ENCODE assay signal across 17 mouse cellular contexts in the genomic region with DNA sequence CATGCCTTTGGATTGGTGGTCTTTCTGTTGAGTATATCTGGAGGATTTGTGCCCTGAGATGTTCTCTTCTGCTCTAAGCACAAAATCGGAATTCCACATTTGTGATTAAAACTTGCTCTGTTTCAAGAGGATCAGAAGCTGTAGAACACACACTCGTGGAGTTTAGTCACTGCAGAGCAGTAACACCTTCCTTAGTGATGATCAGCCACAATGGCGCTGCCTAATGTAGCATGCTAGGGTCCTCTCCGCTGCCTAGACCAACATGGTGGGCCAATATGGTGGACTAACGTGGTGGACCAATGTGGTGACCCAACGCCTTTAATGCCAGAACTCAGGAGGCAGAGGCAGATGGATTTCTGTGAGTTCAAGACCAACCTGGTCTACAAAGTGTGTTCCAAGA. TPM values are rescaled to one million over a fixed set of nuclear protein-coding genes. Genes with fewer than 3 reads are reported as not detected.
"Had no signal": no experiment of that assay in that cellular context is flagged by ENCODE, and none has a peak within 500 bp of the region (broad histone marks: within the 10 kb centered on the region; RNA-seq: fewer than 3 reads in every experiment).

No protein-coding gene starts in this region.

- H3K36me3 ChIP-seq: neural tube, embryonic 13.5 days; neural tube, embryonic 15.5 days; stomach, embryonic 15.5 days had no signal

- H3K9me3 ChIP-seq: neural tube, embryonic 13.5 days; neural tube, embryonic 15.5 days; stomach, embryonic 15.5 days had no signal

- H3K27me3 ChIP-seq: neural tube, embryonic 13.5 days; neural tube, embryonic 15.5 days; stomach, embryonic 15.5 days had no signal

- H3K4me3 ChIP-seq: neural tube, embryonic 13.5 days; neural tube, embryonic 15.5 days; stomach, embryonic 15.5 days had no signal

- H3K4me2 ChIP-seq: neural tube, embryonic 13.5 days; neural tube, embryonic 15.5 days; stomach, embryonic 15.5 days had no signal

- H3K4me1 ChIP-seq: neural tube, embryonic 13.5 days; neural tube, embryonic 15.5 days; stomach, embryonic 15.5 days had no signal

- H3K27ac ChIP-seq: neural tube, embryonic 13.5 days; neural tube, embryonic 15.5 days; stomach, embryonic 15.5 days; stomach, postnatal 0 days had no signal

- DNase-seq: retina, postnatal 1 day; right cerebral cortex, adult 18-20 months; right cerebral cortex, postnatal 14 days; right cerebral cortex, postnatal 25 days; right cerebral cortex, postnatal 4 days; spleen, adult 18-20 months; thymus, adult 18-20 months; thymus, adult 2 months; thymus, postnatal 14 days; thymus, postnatal 25 days; thymus, postnatal 36 days; thymus, postnatal 4 days had no signal

- H3K9ac ChIP-seq: neural tube, embryonic 13.5 days; neural tube, embryonic 15.5 days; stomach, embryonic 15.5 days had no signal

RNA-seq across cellular contexts. Expression of gene Esr2, which starts 5.8 kb away (rescaled TPM):
- total RNA-seq: neutrophil, adult 5-6 weeks had no signal
